ENCODE assay signal across 8 mouse cellular contexts in genomic region chr15:98771813-98772425, GRCm38 (mm10). TPM values are rescaled to one million over a fixed set of nuclear protein-coding genes. Genes with fewer than 3 reads are reported as not detected.
DNase-seq lines count a peak whose midpoint lies in the region; ATAC-seq and TF ChIP-seq lines count a peak whose summit lies in the region.

No protein-coding gene starts in this region.

- intact Hi-C loops in heart, postnatal 25 days (cut with DNase I) = no loop called here

- no peak for ATAC-seq in heart, postnatal 0 days (ENCODE audit: insufficient read depth, low read depth)
- no peak for ATAC-seq in G1E (ENCODE audit: extremely low read depth, insufficient number of reproducible peaks, low FRiP score, poor library complexity, severe bottlenecking)
- ATAC-seq in forebrain, embryonic 15.5 days (replicated peaks) = no peak
- peak; percentile 19 for ATAC-seq in megakaryocyte, adult 5-6 weeks (ENCODE audit: poor library complexity, severe bottlenecking)

- WGBS in heart, postnatal 0 days = 23% methylated on average over 12 of the region's 12 CpGs
- WGBS in forebrain, embryonic 15.5 days = 5% methylated on average over 12 of the region's 12 CpGs

- H3K4me2 ChIP-seq in heart, postnatal 0 days (ENCODE audit: low read depth, low read length) = peak overlapping the region; percentile 64
- peak overlapping the region; percentile 38 for H3K4me2 ChIP-seq in forebrain, embryonic 15.5 days (replicated peaks)

- no peak overlapping the region for H3K27ac ChIP-seq in heart, postnatal 0 days (ENCODE audit: low read depth)
- no peak overlapping the region for H3K27ac ChIP-seq in forebrain, embryonic 15.5 days (replicated peaks)

- H3K9ac ChIP-seq in heart, postnatal 0 days (replicated peaks; ENCODE audit: low read depth, low read length) = no peak overlapping the region
- H3K9ac ChIP-seq in forebrain, embryonic 15.5 days (replicated peaks) = no peak overlapping the region

- H3K27me3 ChIP-seq in heart, postnatal 0 days (ENCODE audit: control insufficient read depth, insufficient read depth, low read length) = peaks cover 49% of the 10 kb centered on the region
- H3K27me3 ChIP-seq in G1E (ENCODE audit: insufficient read depth, low read length) = peaks cover 69% of the 10 kb centered on the region
- H3K27me3 ChIP-seq in forebrain, embryonic 15.5 days = peaks cover 72% of the 10 kb centered on the region

- TF ChIP-seq CTCF in heart, postnatal 0 days (IDR thresholded peaks at IDR 0.05; ENCODE audit: low read depth) = no peak
- no peak for TF ChIP-seq CTCF in G1E (IDR thresholded peaks at IDR 0.05; ENCODE audit: low read depth, low read length)

- TF ChIP-seq EP300 in heart, postnatal 0 days (IDR thresholded peaks at IDR 0.05; ENCODE audit: low read depth) = no peak

- H3K36me3 ChIP-seq in heart, postnatal 0 days (replicated peaks; ENCODE audit: control insufficient read depth, insufficient read depth, low read length) = no peaks in the 10 kb centered on the region
- no peaks in the 10 kb centered on the region for H3K36me3 ChIP-seq in G1E (replicated peaks)
- H3K36me3 ChIP-seq in forebrain, embryonic 15.5 days = no peaks in the 10 kb centered on the region

- no peak for DNase-seq in heart, postnatal 0 days (ENCODE audit: low spot score)
- no peak for DNase-seq in heart, postnatal 25 days (ENCODE audit: low spot score)
- DNase-seq in G1E (ENCODE audit: low spot score) = no peak
- no peak for DNase-seq in c-Kit-positive CD71-positive TER-119-positive erythroid progenitor cells, embryonic 14.5 days (ENCODE audit: low spot score)
- DNase-seq in yolk sac, embryonic 10.5 days (ENCODE audit: low spot score) = no peak
- DNase-seq in right cerebral cortex, postnatal 14 days = no peak

- 0 out of 2 replicates have a peak, but pooled peaks cover 4% of the 10 kb centered on the region for H3K4me1 ChIP-seq in heart, postnatal 0 days (ENCODE audit: control insufficient read depth, insufficient read depth)
- peaks cover 28% of the 10 kb centered on the region for H3K4me1 ChIP-seq in G1E (ENCODE audit: insufficient read depth, low read depth, low read length)
- H3K4me1 ChIP-seq in forebrain, embryonic 15.5 days = peaks cover 18% of the 10 kb centered on the region

- peak overlapping the region; percentile 27 for H3K4me3 ChIP-seq in heart, postnatal 0 days (ENCODE audit: low read depth, low read length)
- H3K4me3 ChIP-seq in G1E (ENCODE audit: low read depth, low read length) = peak overlapping the region; percentile 65; the same call in 1 of the 2 replicates
- peak overlapping the region; percentile 23; the same call in 1 of the 2 replicates for H3K4me3 ChIP-seq in forebrain, embryonic 15.5 days

- no peaks in the 10 kb centered on the region for H3K9me3 ChIP-seq in heart, postnatal 0 days (replicated peaks; ENCODE audit: control insufficient read depth, low read length)
- 0 out of 2 replicates have a peak, but pooled peaks cover 3% of the 10 kb centered on the region for H3K9me3 ChIP-seq in G1E (replicated peaks)
- H3K9me3 ChIP-seq in forebrain, embryonic 15.5 days = no peaks in the 10 kb centered on the region

RNA-seq across cellular contexts. Expression of gene Wnt10b, which starts 6.0 kb away (rescaled TPM):
- not detected in 2 replicates for total RNA-seq in heart, postnatal 0 days (2014; rRNA removed; ENCODE audit: low replicate concordance)
- 0.07 TPM in 1 of 2 replicates, not detected in the other for polyA plus RNA-seq in heart, postnatal 0 days (2015; fragmentation: Nextera tagmentation; extraction: Ambion mirVana)
- total RNA-seq in heart, postnatal 25 days (2021) = under 1 TPM; 0.34 to 0.57 TPM
- not detected in 2 replicates for total RNA-seq in G1E (2014; fragmentation: Nextera tagmentation)
- total RNA-seq in G1E (2017) = 0.27 TPM in 1 of 2 replicates, not detected in the other
- 0.05 and 0.09 TPM in 2 replicates for polyA plus RNA-seq in G1E (2012)
- not detected in 2 replicates for polyA plus RNA-seq in forebrain, embryonic 15.5 days (2015; fragmentation: Nextera tagmentation; extraction: Ambion mirVana)
- 0.04 and 0.34 TPM in 2 replicates for total RNA-seq in megakaryocyte, adult 5-6 weeks (2015)
- not detected in 2 replicates for total RNA-seq in megakaryocyte, adult 5-6 weeks (2017)

RNA-seq across cellular contexts. Expression of gene Arf3, which starts 8.9 kb away (rescaled TPM):
- total RNA-seq in heart, postnatal 0 days (2014; rRNA removed; ENCODE audit: low replicate concordance) = 27.6 and 28.7 TPM in 2 replicates
- polyA plus RNA-seq in heart, postnatal 0 days (2015; fragmentation: Nextera tagmentation; extraction: Ambion mirVana) = 15.9 and 17.3 TPM in 2 replicates
- 10 to 100 TPM; 18.5 to 20.8 TPM for total RNA-seq in heart, postnatal 25 days (2021)
- 60.9 and 65.0 TPM in 2 replicates for total RNA-seq in G1E (2014; fragmentation: Nextera tagmentation)
- 37.9 and 41.6 TPM in 2 replicates for total RNA-seq in G1E (2017)
- 55.4 and 58.2 TPM in 2 replicates for polyA plus RNA-seq in G1E (2012)
- 82.3 and 88.2 TPM in 2 replicates for polyA plus RNA-seq in forebrain, embryonic 15.5 days (2015; fragmentation: Nextera tagmentation; extraction: Ambion mirVana)
- 28.3 and 35.9 TPM in 2 replicates for total RNA-seq in megakaryocyte, adult 5-6 weeks (2015)
- total RNA-seq in megakaryocyte, adult 5-6 weeks (2017) = 33.8 and 37.8 TPM in 2 replicates

RNA-seq across cellular contexts. Expression of gene Wnt1, which starts 17.7 kb away (rescaled TPM):
- total RNA-seq in heart, postnatal 0 days (2014; rRNA removed; ENCODE audit: low replicate concordance) = not detected in 2 replicates
- polyA plus RNA-seq in heart, postnatal 0 days (2015; fragmentation: Nextera tagmentation; extraction: Ambion mirVana) = not detected in 2 replicates
- not detected for total RNA-seq in heart, postnatal 25 days (2021)
- total RNA-seq in G1E (2014; fragmentation: Nextera tagmentation) (not detected in 2 replicates), G1E (2017) (not detected in 2 replicates)
- polyA plus RNA-seq in G1E (2012) = not detected in 2 replicates
- polyA plus RNA-seq in forebrain, embryonic 15.5 days (2015; fragmentation: Nextera tagmentation; extraction: Ambion mirVana) = 0.19 and 0.25 TPM in 2 replicates
- not detected in 2 replicates for total RNA-seq in megakaryocyte, adult 5-6 weeks (2015)
- total RNA-seq in megakaryocyte, adult 5-6 weeks (2017) = not detected in 2 replicates

RNA-seq across cellular contexts. Expression of gene Ddn, which starts 37.4 kb away (rescaled TPM):
- 1.4 and 1.9 TPM in 2 replicates for total RNA-seq in heart, postnatal 0 days (2014; rRNA removed; ENCODE audit: low replicate concordance)
- polyA plus RNA-seq in heart, postnatal 0 days (2015; fragmentation: Nextera tagmentation; extraction: Ambion mirVana) = 0.11 TPM in 2 replicates
- under 1 TPM; 0.21 to 0.59 TPM for total RNA-seq in heart, postnatal 25 days (2021)
- total RNA-seq in G1E (2014; fragmentation: Nextera tagmentation) = not detected in 2 replicates
- total RNA-seq in G1E (2017) = 0.17 and 0.22 TPM in 2 replicates
- polyA plus RNA-seq in G1E (2012) = 0.07 and 0.08 TPM in 2 replicates
- 0.46 and 0.47 TPM in 2 replicates for polyA plus RNA-seq in forebrain, embryonic 15.5 days (2015; fragmentation: Nextera tagmentation; extraction: Ambion mirVana)
- total RNA-seq in megakaryocyte, adult 5-6 weeks (2015) = not detected in 2 replicates
- total RNA-seq in megakaryocyte, adult 5-6 weeks (2017) = 0.15 and 0.16 TPM in 2 replicates

RNA-seq across cellular contexts. Expression of gene Fkbp11, which starts 43.9 kb away (rescaled TPM):
- 4.3 and 26.7 TPM in 2 replicates for total RNA-seq in heart, postnatal 0 days (2014; rRNA removed; ENCODE audit: low replicate concordance)
- 21.7 and 22.0 TPM in 2 replicates for polyA plus RNA-seq in heart, postnatal 0 days (2015; fragmentation: Nextera tagmentation; extraction: Ambion mirVana)
- 1 to 10 TPM; 4.7 to 7.2 TPM for total RNA-seq in heart, postnatal 25 days (2021)
- total RNA-seq in G1E (2014; fragmentation: Nextera tagmentation) = 11.5 and 14.1 TPM in 2 replicates
- total RNA-seq in G1E (2017) = 6.2 and 6.7 TPM in 2 replicates
- polyA plus RNA-seq in G1E (2012) = 20.2 and 23.8 TPM in 2 replicates
- polyA plus RNA-seq in forebrain, embryonic 15.5 days (2015; fragmentation: Nextera tagmentation; extraction: Ambion mirVana) = 3.5 and 3.6 TPM in 2 replicates
- 0.40 TPM in 1 of 2 replicates, not detected in the other for total RNA-seq in megakaryocyte, adult 5-6 weeks (2015)
- 0.33 and 1.4 TPM in 2 replicates for total RNA-seq in megakaryocyte, adult 5-6 weeks (2017)
